Mouse (Mus musculus): ENCODE measurements at regions not wholly inside any gene's neighbourhood (a gene's known extent, or its start where the extent isn't known, plus 50 kb on each side); places are given as distances from the start of the nearest gene placed in this dataset.

GRCm38 (mm10) chr14:79822453-79823117 is 51.5 kb upstream of the Pcdh8 start:
- no peaks in the 10 kb centered on the region for H3K27me3 ChIP-seq (ENCODE audit: control insufficient read depth, insufficient read depth, low read length)
- H3K27ac ChIP-seq (ENCODE audit: low read depth, low read length), result no peak overlapping the region
- DNase-seq (ENCODE audit: low spot score), result no peak
- no peak overlapping the region for H3K4me2 ChIP-seq (ENCODE audit: low read depth)
- H3K9me3 ChIP-seq (ENCODE audit: control insufficient read depth, low read length), result no peaks in the 10 kb centered on the region
- no peak; the same call in 1 of the 2 replicates for ATAC-seq (ENCODE audit: insufficient read depth, low FRiP score, low TSS enrichment)
- WGBS, result 81% methylated on average over 16 of the region's 16 CpGs
- no peak overlapping the region for H3K4me3 ChIP-seq (ENCODE audit: low read depth, low read length)
- H3K4me1 ChIP-seq (ENCODE audit: control insufficient read depth, insufficient read depth, low read length), result no peaks in the 10 kb centered on the region
- H3K36me3 ChIP-seq (ENCODE audit: control insufficient read depth, insufficient read depth, low read length), result no peaks in the 10 kb centered on the region
- H3K9ac ChIP-seq (ENCODE audit: low read length), result no peak overlapping the region

- Histone ChIP-seq H3K27ac (ENCODE audit: low read depth, low read length) (no peak overlapping the region), H3K4me1 (ENCODE audit: control insufficient read depth, insufficient read depth, low read length) (no peaks in the 10 kb centered on the region), H3K4me3 (ENCODE audit: low read depth, low read length) (no peak overlapping the region), H3K27me3 (ENCODE audit: control insufficient read depth, insufficient read depth, low read length) (no peaks in the 10 kb centered on the region), H3K4me2 (ENCODE audit: low read depth) (no peak overlapping the region), H3K9ac (ENCODE audit: low read length) (no peak overlapping the region), H3K36me3 (ENCODE audit: control insufficient read depth, insufficient read depth, low read length) (no peaks in the 10 kb centered on the region), H3K9me3 (ENCODE audit: control insufficient read depth, low read length) (no peaks in the 10 kb centered on the region)
- DNase-seq (ENCODE audit: low spot score), result no peak
- WGBS, result 84% methylated on average over 5 of the region's 5 CpGs
- no peak for ATAC-seq (ENCODE audit: insufficient read depth, low FRiP score, low TSS enrichment)
These were observed 50.9 kb upstream of the Pcdh8 start for GRCm38 (mm10) chr14:79822011-79822435.

GRCm38 (mm10) chr14:79821352-79822010 is 50.4 kb upstream of the Pcdh8 start:
- no peaks in the 10 kb centered on the region for H3K36me3 ChIP-seq (ENCODE audit: control insufficient read depth, insufficient read depth, low read length)
- no peaks in the 10 kb centered on the region for H3K27me3 ChIP-seq (ENCODE audit: control insufficient read depth, insufficient read depth, low read length)
- WGBS, result 78% methylated on average over 5 of the region's 5 CpGs
- DNase-seq (ENCODE audit: low spot score) (no peak), ATAC-seq (ENCODE audit: insufficient read depth, low FRiP score, low TSS enrichment) (no peak)
- H3K9me3 ChIP-seq (ENCODE audit: control insufficient read depth, low read length), result no peaks in the 10 kb centered on the region
- no peak overlapping the region for H3K4me2 ChIP-seq (ENCODE audit: low read depth)
- no peak overlapping the region for H3K27ac ChIP-seq (ENCODE audit: low read depth, low read length)
- H3K9ac ChIP-seq (ENCODE audit: low read length), result no peak overlapping the region
- no peak overlapping the region for H3K4me3 ChIP-seq (ENCODE audit: low read depth, low read length)
- H3K4me1 ChIP-seq (ENCODE audit: control insufficient read depth, insufficient read depth, low read length), result no peaks in the 10 kb centered on the region
